Mouse (Mus musculus) cerebellum, postnatal 36 days (tissue): ENCODE data around the gene Gm3373.
"Not testable (repeated sequence)": the region's sequence is repeated elsewhere in the genome, so short reads cannot be mapped to it uniquely, and the experiment has no call there.

Experiments
- DNase-seq, 2 experiments: peaks; one replicate each; pipeline ENCODE4 v3.0.0; 2021 to 2022; ENCODE audit warnings: mixed read lengths in 2 of 2

Gene Gm3373

GRCm38 (mm10) chr14:5741477-5741876 is at the start of gene Gm3373:
TSS of gene Gm3373 (minus strand) at chr14:5741577.
- DNase-seq, result not testable (repeated sequence)

GRCm38 (mm10) chr14:5687357-5687756 is 54.0 kb downstream of the Gm3373 start, which contains the start of gene Gm9603:
TSS of gene Gm9603 (minus strand) at chr14:5687457.
- not testable (repeated sequence) for DNase-seq
